Mouse (Mus musculus) brown adipose tissue, adult 24 weeks (tissue): ENCODE measurements around the gene Man2a1. TPM values are rescaled to one million over a fixed set of nuclear protein-coding genes. Genes with fewer than 3 reads are reported as not detected.

ENCODE experiments used
- H3K27ac ChIP-seq: fragments of 200-500 bp; replicated peaks from 2 replicates; pipeline ENCODE4 v1.5.1; 2012; ENCODE audit warnings: low read depth, mild to moderate bottlenecking, low read length
- H3K4me1 ChIP-seq: fragments of 200-500 bp; 2 replicates; pipeline ENCODE4 v1.6.1; 2012; ENCODE audit warnings: low read length, mixed read lengths; ENCODE audit not compliant: control insufficient read depth, insufficient read depth, insufficient read length
- H3K4me3 ChIP-seq: fragments of 200-500 bp; 2 replicates; pipeline ENCODE4 v1.5.1; 2012; ENCODE audit warnings: low read depth, mild to moderate bottlenecking, low read length, moderate library complexity; ENCODE audit not compliant: insufficient read depth
- polyA plus RNA-seq: library from polyadenylated mRNA; stranded (reverse); fragments of >200 nt; gene quantifications from 2 replicates; pipeline ENCODE4 v1.2.4, GENCODE M21; 2012; ENCODE audit not compliant: missing spikeins, insufficient read depth, insufficient read length

Gene Man2a1
- polyA plus RNA-seq, 1 experiment: 12.7 TPM

DNA sequence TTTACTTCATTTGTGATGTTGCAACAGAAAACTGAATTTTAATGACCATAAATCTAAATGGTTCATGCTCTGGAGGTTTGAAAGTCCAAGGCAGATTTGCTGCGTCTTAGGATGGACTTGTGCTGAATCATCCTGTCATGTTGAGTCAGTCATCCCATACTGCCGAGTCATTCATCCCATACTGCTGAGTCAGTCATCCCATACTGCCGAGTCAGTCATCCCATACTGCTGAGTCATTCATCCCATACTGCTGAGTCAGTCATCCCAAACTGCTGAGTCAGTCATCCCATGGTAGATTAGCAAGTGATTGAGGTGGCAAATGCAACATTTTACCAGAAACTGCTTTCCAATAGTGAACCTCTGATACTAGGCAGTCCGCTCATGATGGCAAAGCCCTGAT, 83.6 kb downstream of the Man2a1 start:
- peaks cover 9% of the 10 kb centered on the region for H3K4me1 ChIP-seq
- no peak overlapping the region for H3K27ac ChIP-seq
- H3K4me3 ChIP-seq: no peak overlapping the region

GRCm38 (mm10) chr17:64685216-64685903, 84.8 kb downstream of the Man2a1 start:
- H3K27ac ChIP-seq: peak overlapping the region; percentile 82
- peaks cover 9% of the 10 kb centered on the region for H3K4me1 ChIP-seq
- H3K4me3 ChIP-seq: no peak overlapping the region

- Histone ChIP-seq H3K27ac (no peak overlapping the region), H3K4me3 (no peak overlapping the region), H3K4me1 (peaks cover 9% of the 10 kb centered on the region)
These were observed 89.1 kb downstream of the Man2a1 start for GRCm38 (mm10) chr17:64689614-64690013.

DNA sequence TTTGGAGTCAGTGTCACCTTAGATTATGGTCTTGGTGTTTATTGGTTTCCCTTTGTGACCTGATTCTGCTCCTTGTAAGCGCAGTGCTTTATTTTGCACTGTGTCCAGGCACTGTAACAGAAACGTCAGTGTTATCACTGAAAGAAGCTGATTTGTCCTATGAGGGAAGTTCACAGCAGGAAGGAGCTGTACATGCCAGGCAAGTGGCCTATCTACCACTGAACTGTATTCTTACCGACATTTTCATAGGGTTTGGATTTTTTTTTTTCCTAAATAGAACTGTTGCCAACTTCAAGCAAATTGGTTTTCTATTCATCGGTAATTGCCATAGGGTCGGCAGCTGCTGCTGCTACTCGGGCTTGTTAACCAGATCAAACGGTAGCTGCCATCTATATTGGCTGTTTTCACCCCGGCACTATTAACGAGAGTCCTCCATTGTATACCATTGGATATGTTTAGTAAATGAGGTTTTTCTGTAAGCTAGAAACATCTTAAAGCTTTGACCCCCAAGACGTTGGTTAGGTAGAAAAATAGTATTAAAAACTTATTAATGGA, 96.8 kb downstream of the Man2a1 start:
- H3K4me1 ChIP-seq: no peaks in the 10 kb centered on the region; the same call in 1 of the 2 replicates
- H3K27ac ChIP-seq: no peak overlapping the region
- no peak overlapping the region for H3K4me3 ChIP-seq

GRCm38 (mm10) chr17:64698516-64698915, 98.0 kb downstream of the Man2a1 start:
- H3K4me1 ChIP-seq: no peaks in the 10 kb centered on the region; the same call in 1 of the 2 replicates
- no peak overlapping the region for H3K27ac ChIP-seq

GRCm38 (mm10) chr17:64703649-64704230, 103.2 kb downstream of the Man2a1 start:
- no peak overlapping the region for H3K27ac ChIP-seq
- no peaks in the 10 kb centered on the region; the same call in 1 of the 2 replicates for H3K4me1 ChIP-seq
- H3K4me3 ChIP-seq: no peak overlapping the region

More at GRCm38 (mm10) chr17:64698516-64698915, 98.0 kb downstream of the Man2a1 start:
- H3K4me3 ChIP-seq: no peak overlapping the region

DNA sequence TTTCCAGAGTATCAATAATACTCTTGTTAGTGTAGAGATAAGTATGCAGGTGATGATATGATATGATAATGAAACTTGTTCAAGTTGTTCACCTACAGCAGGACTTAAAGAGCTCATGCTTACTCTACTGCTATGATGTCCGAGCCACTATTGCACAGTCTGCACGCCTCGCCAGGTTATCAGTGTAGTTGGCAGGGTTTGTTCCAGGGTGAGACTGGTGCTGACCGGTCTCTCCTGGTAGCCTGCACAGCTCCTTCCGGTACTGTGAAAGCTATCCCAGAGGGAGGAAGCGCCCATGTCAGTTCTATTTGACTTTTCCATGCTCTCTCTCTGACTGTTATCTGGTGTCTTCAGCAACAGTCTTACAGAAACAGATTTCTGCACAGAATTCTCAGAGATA, 107.0 kb downstream of the Man2a1 start:
- H3K4me1 ChIP-seq: no peaks in the 10 kb centered on the region
- H3K27ac ChIP-seq: no peak overlapping the region
- H3K4me3 ChIP-seq: no peak overlapping the region

- no peaks in the 10 kb centered on the region for H3K4me1 ChIP-seq
- peak overlapping the region; percentile 85 for H3K27ac ChIP-seq
- H3K4me3 ChIP-seq: no peak overlapping the region
These were observed 115.8 kb downstream of the Man2a1 start for GRCm38 (mm10) chr17:64716318-64716717.

DNA sequence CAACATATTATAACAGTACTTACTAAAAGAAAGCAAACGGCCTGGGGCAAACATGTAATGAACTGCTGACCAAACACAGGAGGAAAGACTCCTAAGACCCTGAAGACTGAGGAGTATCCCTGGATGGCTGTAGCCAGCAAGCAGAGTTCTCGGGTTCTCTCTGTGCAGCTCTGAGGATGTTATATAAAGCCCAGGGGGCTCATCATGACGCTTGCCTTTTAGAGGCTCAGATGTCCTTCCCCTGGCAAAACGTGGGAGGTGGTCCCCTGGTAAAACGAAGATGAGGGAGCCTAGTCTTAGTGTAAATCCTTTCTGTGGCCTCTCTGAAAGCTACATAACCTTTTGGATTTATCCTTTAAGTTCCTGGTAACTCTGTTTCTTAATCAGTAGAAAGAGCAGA, 119.2 kb downstream of the Man2a1 start:
- H3K27ac ChIP-seq: no peak overlapping the region
- H3K4me1 ChIP-seq: no peaks in the 10 kb centered on the region
- H3K4me3 ChIP-seq: no peak overlapping the region

- Histone ChIP-seq H3K4me1 (no peaks in the 10 kb centered on the region), H3K27ac (no peak overlapping the region)
These were observed 120.6 kb downstream of the Man2a1 start for GRCm38 (mm10) chr17:64721112-64721511.

DNA sequence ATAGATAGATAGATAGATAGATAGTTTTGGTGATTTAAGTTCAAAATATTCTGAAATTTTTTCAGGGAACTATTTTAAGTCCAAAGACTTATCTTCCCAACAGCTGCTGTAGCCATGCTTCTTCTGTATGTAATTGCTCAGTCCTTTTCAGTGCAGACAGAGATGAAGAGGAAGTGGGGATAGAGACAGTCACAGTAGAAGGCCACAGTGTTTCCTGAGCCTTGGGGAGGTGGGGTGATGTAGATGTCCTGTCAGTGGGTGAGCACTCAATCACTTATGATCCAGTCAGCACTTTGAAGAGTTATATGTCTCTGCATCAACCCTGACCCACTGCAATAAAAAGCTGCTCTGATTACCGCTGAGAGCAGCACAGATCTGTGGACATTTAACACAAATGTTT, 122.6 kb downstream of the Man2a1 start:
- no peak overlapping the region for H3K4me3 ChIP-seq
- no peak overlapping the region for H3K27ac ChIP-seq

More at GRCm38 (mm10) chr17:64721112-64721511, 120.6 kb downstream of the Man2a1 start:
- no peak overlapping the region for H3K4me3 ChIP-seq

DNA sequence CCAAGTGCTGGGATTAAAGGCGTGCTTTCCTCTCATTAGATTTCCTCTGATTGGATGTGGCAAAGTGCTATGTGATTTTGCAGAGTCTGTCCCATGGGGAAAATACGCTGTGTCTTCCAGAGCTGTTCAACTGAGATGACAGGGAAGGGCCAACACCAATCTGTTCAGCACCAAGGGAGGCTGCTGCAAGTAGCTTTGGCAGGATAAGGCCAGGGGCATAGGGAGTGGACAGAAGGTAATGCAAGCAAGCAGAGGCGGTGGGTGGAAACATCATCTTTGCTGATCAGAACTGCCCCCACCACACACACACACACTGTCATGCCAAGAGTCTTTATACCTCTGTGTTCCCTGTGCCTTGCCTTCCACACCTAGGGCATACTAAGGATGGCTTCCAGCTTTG, 124.7 kb downstream of the Man2a1 start:
- Histone ChIP-seq H3K4me3 (no peak overlapping the region), H3K4me1 (no peaks in the 10 kb centered on the region), H3K27ac (no peak overlapping the region)

More for the DNA sequence above, 122.6 kb downstream of the Man2a1 start:
- no peaks in the 10 kb centered on the region for H3K4me1 ChIP-seq

- H3K4me3 ChIP-seq: no peak overlapping the region
- no peaks in the 10 kb centered on the region for H3K4me1 ChIP-seq
- H3K27ac ChIP-seq: no peak overlapping the region
These were observed 125.5 kb downstream of the Man2a1 start for GRCm38 (mm10) chr17:64726032-64726431.

DNA sequence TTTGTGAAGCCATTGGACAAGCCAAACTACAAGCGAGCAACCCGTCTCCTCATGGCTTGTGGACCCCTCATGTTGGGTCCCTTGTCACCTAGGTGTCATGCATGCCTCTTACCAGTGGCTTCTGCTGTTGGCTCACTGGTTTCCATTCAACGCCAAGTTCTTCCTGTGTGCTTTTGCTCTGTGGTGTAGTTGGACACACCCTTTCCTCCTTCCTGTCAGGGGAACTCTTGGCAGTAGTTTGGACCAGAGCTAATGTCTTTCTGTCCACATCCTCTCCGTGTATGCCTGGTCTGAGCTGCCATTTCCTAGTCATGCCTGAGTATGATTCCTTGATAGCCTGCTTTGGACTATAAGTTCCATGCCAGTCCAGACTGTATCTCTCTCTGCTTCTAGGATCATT, 135.0 kb downstream of the Man2a1 start:
- H3K4me1 ChIP-seq: peaks cover 3% of the 10 kb centered on the region; the same call in 1 of the 2 replicates
- H3K4me3 ChIP-seq: no peak overlapping the region
- no peak overlapping the region for H3K27ac ChIP-seq

GRCm38 (mm10) chr17:64737918-64738317, 137.4 kb downstream of the Man2a1 start:
- Histone ChIP-seq H3K4me1 (peaks cover 3% of the 10 kb centered on the region; the same call in 1 of the 2 replicates), H3K4me3 (no peak overlapping the region), H3K27ac (no peak overlapping the region)

DNA sequence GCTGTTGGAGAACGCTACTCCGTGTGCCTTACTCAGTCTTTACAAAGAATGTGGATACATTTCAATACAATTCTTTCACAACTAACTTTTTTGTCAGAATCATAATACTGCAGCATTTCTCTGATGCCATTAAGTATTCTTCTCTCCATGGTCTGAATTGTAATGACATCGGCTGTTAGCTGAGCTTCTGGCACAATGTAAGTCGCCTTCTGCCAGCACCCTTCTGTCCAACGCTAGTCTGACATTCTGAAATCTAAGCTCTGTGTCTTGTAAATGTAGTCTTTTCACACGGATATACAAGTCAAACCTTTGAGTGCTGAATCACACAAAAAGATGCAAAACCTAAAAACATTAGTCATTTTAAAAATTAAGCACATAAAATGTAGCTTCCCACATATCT, 138.6 kb downstream of the Man2a1 start:
- Histone ChIP-seq H3K4me3 (no peak overlapping the region), H3K27ac (no peak overlapping the region), H3K4me1 (peaks cover 3% of the 10 kb centered on the region; the same call in 1 of the 2 replicates)
